Mouse (Mus musculus) limb, embryonic 13.5 days (tissue): Measurements from ENCODE around the gene Cubn. TPM values are rescaled to one million over a fixed set of nuclear protein-coding genes. Genes with fewer than 3 reads are reported as not detected.

Experiments
- ATAC-seq: fragments of 200-750 bp; cut with Nextera tagmentation; 2 replicates; pipeline ENCODE4 v1.8.0; 2017; ENCODE audit warnings: low read depth, moderate number of reproducible peaks, moderate TSS enrichment; ENCODE audit not compliant: low FRiP score
- H3K27ac ChIP-seq: fragments of 300-500 bp; sonication (generic); 2 replicates; pipeline ENCODE4 v1.5.1; 2015; ENCODE audit warnings: inconsistent platforms, mild to moderate bottlenecking, moderate library complexity
- H3K27me3 ChIP-seq: fragments of 300-500 bp; sonication (generic); 2 replicates; pipeline ENCODE4 v1.6.1; 2015; ENCODE audit warnings: mild to moderate bottlenecking, inconsistent platforms
- H3K36me3 ChIP-seq: fragments of 300-500 bp; sonication (generic); 2 replicates; pipeline ENCODE4 v1.6.1; 2015; ENCODE audit warnings: inconsistent platforms, mild to moderate bottlenecking, moderate library complexity
- H3K4me1 ChIP-seq: fragments of 300-500 bp; sonication (generic); 2 replicates; pipeline ENCODE4 v1.6.1; 2015; ENCODE audit warnings: inconsistent platforms
- H3K4me2 ChIP-seq: fragments of 300-500 bp; sonication (generic); replicated peaks from 2 replicates; pipeline ENCODE4 v1.6.1; 2015; ENCODE audit warnings: inconsistent platforms, mild to moderate bottlenecking, moderate library complexity
- H3K4me3 ChIP-seq: fragments of 300-500 bp; sonication (generic); 2 replicates; pipeline ENCODE4 v1.5.1; 2015; ENCODE audit warnings: moderate library complexity, mild to moderate bottlenecking, inconsistent platforms
- H3K9ac ChIP-seq: fragments of 300-500 bp; sonication (generic); 2 replicates; pipeline ENCODE4 v1.6.1; 2015; ENCODE audit warnings: mild to moderate bottlenecking, inconsistent platforms
- H3K9me3 ChIP-seq: fragments of 300-500 bp; sonication (generic); 2 replicates; pipeline ENCODE4 v1.6.1; 2016; ENCODE audit warnings: inconsistent platforms
- WGBS: fragments of 180-500 bp; shearing (Covaris S2); methylation state at CpG from one replicate; pipeline ENCODE4 v1.1.7; 2015; 5-methylcytosine and 5-hydroxymethylcytosine counted together
- polyA plus RNA-seq: library from polyadenylated mRNA; unstranded; fragments of >200 nt; fragmentation: Nextera tagmentation; extraction: Ambion mirVana; gene quantifications from 2 replicates; pipeline ENCODE4 v1.2.1, GENCODE M21; 2015

Gene Cubn
- polyA plus RNA-seq, 1 experiment from 2014 or later, result 0.19 TPM

DNA sequence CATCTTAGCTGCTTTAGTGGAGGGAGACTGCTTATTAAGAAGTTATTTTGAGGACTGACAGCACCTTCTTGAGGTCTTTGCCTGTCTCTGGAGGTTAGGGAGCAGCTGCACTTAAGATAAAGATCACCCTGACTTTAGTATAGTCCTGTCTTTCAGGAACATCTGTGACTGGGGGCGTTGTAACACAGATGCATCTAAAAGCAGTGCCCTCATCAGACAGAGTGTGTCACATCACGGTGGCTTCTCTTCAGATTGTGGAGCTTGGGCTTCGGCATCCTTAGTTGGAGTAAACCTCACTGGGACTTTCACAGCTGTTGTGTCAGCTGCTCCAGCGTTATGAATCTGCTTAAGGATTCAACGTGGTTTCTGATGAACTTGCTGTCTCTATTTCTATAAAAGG is 193.9 kb downstream of the Cubn start:
- Histone ChIP-seq H3K4me2 (no peak overlapping the region), H3K9ac (no peak overlapping the region), H3K4me1 (no peaks in the 10 kb centered on the region), H3K9me3 (no peaks in the 10 kb centered on the region), H3K27ac (no peak overlapping the region), H3K36me3 (no peaks in the 10 kb centered on the region), H3K4me3 (no peak overlapping the region), H3K27me3 (no peaks in the 10 kb centered on the region)
- ATAC-seq, result no peak; the same call in 1 of the 2 replicates
- 56% methylated on average over 5 of the region's 5 CpGs for WGBS

DNA sequence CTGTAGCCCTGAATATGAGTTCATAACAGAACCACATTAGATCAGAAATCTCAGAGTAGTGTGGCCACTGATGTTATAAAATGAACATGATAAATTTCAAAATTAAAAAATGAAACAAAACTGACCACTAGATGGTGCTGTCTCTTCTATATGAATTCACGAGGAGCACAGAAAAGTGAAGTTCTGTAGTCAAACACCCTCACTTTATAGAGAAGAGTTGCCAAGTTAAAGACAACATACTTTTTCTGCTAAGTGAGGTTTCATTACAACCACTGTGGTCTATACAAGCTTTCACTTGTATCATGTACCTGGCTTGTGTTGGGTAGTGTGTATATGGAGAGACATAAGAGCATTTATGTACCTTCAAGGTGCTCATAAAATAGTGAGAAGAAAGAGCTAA is 201.0 kb downstream of the Cubn start:
- Histone ChIP-seq H3K27me3 (no peaks in the 10 kb centered on the region), H3K27ac (no peak overlapping the region)

DNA sequence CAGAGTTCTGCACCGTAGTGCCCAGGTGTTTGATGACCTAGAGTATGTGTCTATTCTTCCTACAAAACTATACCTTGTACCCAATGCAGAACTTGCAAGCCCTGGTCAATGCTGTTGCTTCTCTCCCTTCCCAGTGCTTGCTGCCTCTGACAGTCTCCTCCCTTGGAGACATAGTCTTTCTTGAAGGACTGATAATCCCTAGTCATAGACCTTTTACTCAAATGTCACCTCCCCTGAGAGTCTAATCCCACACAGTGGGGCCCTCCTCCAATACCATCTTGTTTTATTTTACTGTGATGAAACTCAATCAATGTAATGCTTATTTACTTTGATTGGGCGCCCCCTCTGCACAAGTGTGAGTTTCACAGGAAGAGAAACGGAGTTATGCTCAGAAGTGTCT is 201.5 kb downstream of the Cubn start:
- Histone ChIP-seq H3K4me2 (no peak overlapping the region), H3K4me3 (no peak overlapping the region), H3K9me3 (no peaks in the 10 kb centered on the region), H3K4me1 (0 out of 2 replicates have a peak, but pooled peaks cover 2% of the 10 kb centered on the region), H3K27me3 (no peaks in the 10 kb centered on the region), H3K9ac (no peak overlapping the region), H3K36me3 (no peaks in the 10 kb centered on the region), H3K27ac (no peak overlapping the region)
- ATAC-seq, result no peak
- WGBS, result 72% methylated on average over 3 of the region's 3 CpGs

More for the DNA sequence above, 201.0 kb downstream of the Cubn start:
- Histone ChIP-seq H3K4me3 (no peak overlapping the region), H3K4me2 (no peak overlapping the region), H3K9ac (no peak overlapping the region), H3K4me1 (0 out of 2 replicates have a peak, but pooled peaks cover 2% of the 10 kb centered on the region), H3K9me3 (no peaks in the 10 kb centered on the region), H3K36me3 (no peaks in the 10 kb centered on the region)
- WGBS, result 5% methylated on average over 1 of the region's 1 CpGs
- ATAC-seq, result no peak

DNA sequence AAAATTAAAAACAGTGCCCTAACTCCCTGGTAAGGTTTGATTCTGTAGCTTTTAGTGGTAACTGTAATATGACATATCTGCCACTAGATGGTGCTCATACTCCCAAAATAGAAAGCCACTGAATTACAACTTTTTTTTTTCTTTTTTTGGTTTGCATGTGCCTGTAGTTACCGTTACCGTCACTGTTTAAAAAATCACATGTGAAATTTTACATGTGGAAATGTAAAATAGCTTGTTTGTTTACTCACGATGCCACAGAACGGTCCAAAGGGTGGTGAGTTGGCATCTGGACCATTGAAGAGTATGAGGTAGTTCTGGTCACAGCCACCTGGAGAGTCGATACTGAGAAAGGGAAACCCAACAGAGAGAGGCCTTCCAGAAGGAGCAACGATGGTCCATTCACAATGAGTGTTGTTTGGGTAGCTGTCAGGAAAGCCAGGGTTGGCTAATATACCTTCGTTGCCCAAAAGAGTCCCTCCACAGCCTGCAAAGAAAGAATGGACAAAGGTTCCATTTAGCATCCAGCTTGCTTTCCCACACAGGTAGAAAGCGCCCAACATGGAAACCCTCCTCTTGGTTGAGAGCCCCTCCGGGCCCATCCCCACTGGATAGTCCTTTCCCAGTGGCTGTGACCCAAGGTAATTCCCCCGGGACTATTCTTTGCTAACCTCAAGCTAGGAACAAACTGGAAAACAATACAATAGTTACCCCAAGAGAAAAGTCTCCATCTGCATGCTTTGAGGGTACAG is 213.3 kb downstream of the Cubn start:
- no peak; the same call in 1 of the 2 replicates for ATAC-seq
- Histone ChIP-seq H3K4me1 (0 out of 2 replicates have a peak, but pooled peaks cover 3% of the 10 kb centered on the region), H3K27ac (no peak overlapping the region), H3K4me2 (0 out of 2 replicates have a peak overlapping the region, but pooled peaks have one; percentile 15), H3K9ac (no peak overlapping the region), H3K4me3 (no peak overlapping the region), H3K36me3 (no peaks in the 10 kb centered on the region), H3K9me3 (no peaks in the 10 kb centered on the region), H3K27me3 (no peaks in the 10 kb centered on the region)
- WGBS, result 56% methylated on average over 10 of the region's 10 CpGs

DNA sequence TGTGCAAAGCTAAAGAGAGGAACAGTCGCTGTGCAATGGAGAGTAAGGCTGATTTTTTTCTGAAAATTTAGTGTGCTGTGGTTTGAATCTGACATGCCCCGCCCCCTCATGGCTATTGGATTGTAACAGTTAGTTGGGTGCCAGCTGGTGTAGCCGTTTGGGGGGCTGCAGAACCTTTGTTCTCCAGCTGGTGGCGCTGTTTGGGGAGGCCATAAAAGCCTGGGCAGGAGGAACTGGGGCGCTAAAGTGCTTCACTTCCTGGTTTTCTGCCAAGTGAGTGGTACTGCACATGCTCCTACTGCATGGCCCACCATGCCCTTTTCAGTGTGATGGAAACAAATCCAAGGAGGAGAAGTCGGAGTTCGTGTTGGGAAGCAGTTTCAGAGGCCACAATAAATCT is 215.7 kb downstream of the Cubn start:
- H3K4me1 ChIP-seq, result peaks cover 4% of the 10 kb centered on the region
- 56% methylated on average over 7 of the region's 7 CpGs for WGBS
- no peak overlapping the region for H3K9ac ChIP-seq
- no peak overlapping the region for H3K27ac ChIP-seq
- no peaks in the 10 kb centered on the region for H3K9me3 ChIP-seq
- no peak overlapping the region for H3K4me2 ChIP-seq
- H3K4me3 ChIP-seq, result no peak overlapping the region
- H3K36me3 ChIP-seq, result no peaks in the 10 kb centered on the region
- no peaks in the 10 kb centered on the region for H3K27me3 ChIP-seq
- ATAC-seq, result no peak

DNA sequence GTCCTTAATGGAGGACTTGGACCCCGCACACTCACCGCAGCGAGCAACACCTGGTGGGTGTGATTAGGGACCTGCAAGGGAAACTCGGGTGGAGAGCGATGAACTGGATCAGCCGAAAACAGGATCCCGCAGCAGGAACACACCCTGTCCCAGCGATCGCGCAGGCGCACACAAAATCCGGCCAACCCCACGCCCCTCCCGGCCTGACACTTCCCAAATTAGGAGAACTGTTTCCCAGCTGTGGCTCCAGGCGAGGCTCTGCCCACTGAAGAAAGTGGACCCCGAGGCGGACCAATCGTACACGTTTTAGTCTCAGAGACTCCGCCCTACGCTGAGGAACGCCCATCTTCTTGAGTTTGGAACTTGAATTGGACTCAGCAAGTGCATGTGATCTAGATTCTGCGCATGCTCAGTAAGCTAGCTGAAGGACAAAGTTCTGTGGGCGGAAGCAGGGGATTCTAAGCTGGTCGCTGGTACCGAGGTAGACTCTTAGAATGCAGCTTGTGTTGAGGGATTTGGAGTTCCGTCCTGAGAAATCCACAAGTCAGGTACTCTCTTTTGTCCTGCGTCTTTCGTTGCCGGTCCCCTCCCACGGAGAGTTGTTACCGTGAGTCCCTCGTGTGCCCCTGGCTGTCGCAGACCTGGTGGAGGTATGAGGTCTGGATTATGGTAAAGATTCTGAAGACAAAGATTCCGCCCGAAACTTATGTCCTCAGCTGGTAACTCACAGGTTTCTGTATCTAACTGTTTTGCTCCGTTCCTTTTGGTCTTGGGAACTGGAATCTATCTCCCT is 220.3 kb downstream of the Cubn start, which contains the start of gene Rsu1:
TSS of gene Rsu1 (minus strand) at position 251 of the 793 bp plus-strand sequence.
- peak; percentile 100 for ATAC-seq
- Histone ChIP-seq H3K4me1 (peaks cover 11% of the 10 kb centered on the region), H3K36me3 (0 out of 2 replicates have a peak, but pooled peaks cover 2% of the 10 kb centered on the region), H3K4me3 (peak within 1 kb of the TSS; percentile 63), H3K27me3 (no peaks in the 10 kb centered on the region), H3K27ac (peak within 1 kb of the TSS; percentile 15; the same call in 1 of the 2 replicates), H3K4me2 (peak within 1 kb of the TSS; percentile 81), H3K9ac (peak within 1 kb of the TSS; percentile 75), H3K9me3 (no peaks in the 10 kb centered on the region)
- under 1% methylated on average over 37 of the region's 37 CpGs for WGBS

DNA sequence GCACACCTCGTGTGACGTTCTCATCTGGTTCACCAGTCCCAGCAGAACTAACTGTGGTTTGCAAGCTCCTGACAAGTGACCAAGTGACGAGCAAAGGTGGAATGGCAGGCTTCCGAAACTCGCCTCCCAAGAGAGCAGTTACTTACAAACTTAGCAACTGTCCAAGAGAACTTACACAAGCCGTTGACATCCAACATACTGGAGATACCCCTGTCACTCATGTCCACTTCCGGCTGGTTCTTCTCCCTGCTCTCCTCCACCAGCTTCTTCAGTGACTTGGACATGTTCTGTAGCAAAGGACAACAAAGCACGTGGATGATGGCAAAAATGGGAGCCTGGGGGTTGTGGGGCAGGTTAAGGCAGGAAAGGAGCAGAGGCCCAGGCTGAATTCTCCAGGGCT is 220.9 kb downstream of the Cubn start:
- 46% methylated on average over 8 of the region's 8 CpGs for WGBS
- Histone ChIP-seq H3K27ac (peak overlapping the region; percentile 15; the same call in 1 of the 2 replicates), H3K4me1 (peaks cover 11% of the 10 kb centered on the region), H3K4me3 (peak overlapping the region; percentile 63), H3K9ac (peak overlapping the region; percentile 75), H3K27me3 (no peaks in the 10 kb centered on the region), H3K36me3 (0 out of 2 replicates have a peak, but pooled peaks cover 3% of the 10 kb centered on the region), H3K4me2 (peak overlapping the region; percentile 81), H3K9me3 (no peaks in the 10 kb centered on the region)
- ATAC-seq, result no peak

DNA sequence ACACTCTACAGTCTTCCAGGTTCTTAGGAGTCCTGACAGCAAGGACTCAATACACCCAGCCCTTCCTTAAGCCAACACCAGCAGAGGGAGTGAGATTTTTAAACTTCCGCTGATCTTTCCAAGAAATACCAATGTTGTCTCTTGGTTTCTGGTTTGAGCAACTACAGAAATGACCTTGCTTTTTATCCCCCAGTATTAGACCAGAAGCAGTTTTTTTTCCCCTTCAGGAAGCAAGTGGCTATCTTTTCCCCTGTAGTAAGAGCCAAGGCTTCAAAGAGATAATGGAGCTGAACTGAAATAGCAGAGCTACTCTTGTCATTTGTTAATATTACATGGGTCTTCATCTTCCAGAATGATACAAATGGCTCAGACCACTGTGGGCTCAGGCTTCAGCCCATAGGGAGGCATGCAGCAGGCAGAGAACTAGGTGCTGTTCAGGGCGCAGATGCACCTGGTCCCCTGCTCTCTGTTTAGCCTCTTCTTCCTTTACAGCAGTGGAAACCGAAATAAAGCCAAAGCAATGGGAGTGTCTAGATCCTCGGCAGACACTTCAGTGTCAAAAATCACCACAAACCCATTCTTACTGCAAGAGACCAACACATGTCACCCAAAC is 222.8 kb downstream of the Cubn start:
- no peaks in the 10 kb centered on the region for H3K27me3 ChIP-seq
- H3K27ac ChIP-seq, result no peak overlapping the region
- no peak for ATAC-seq
- H3K9me3 ChIP-seq, result no peaks in the 10 kb centered on the region
- no peak overlapping the region for H3K4me2 ChIP-seq
- 93% methylated on average over 4 of the region's 4 CpGs for WGBS
- H3K9ac ChIP-seq, result no peak overlapping the region
- peaks cover 11% of the 10 kb centered on the region for H3K4me1 ChIP-seq
- 0 out of 2 replicates have a peak, but pooled peaks cover 3% of the 10 kb centered on the region for H3K36me3 ChIP-seq
- H3K4me3 ChIP-seq, result no peak overlapping the region

DNA sequence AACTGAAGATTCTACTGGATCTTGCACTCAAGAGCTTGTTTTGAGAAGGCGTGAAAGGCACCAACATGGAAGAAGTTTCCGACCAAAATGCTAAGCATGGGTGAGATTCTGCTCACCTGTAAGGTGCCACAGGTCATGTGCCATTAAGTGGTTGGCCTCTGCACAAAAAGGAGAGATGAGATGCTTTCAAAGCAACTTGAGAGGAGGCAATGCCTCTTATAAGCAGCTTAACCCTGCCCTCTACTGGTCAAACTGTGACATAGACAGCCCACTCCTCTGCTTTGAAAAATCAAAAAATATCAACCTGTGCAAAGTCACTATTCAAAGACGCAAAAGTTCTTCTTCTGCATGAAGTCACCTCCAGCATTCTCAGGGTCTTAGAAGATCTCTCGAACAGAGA is 226.7 kb downstream of the Cubn start:
- WGBS, result 45% methylated on average over 4 of the region's 4 CpGs
- no peak overlapping the region for H3K27ac ChIP-seq
- H3K36me3 ChIP-seq, result peaks cover 3% of the 10 kb centered on the region; the same call in 1 of the 2 replicates
- no peak overlapping the region for H3K4me3 ChIP-seq
- H3K9ac ChIP-seq, result no peak overlapping the region
- H3K4me1 ChIP-seq, result 0 out of 2 replicates have a peak, but pooled peaks cover 4% of the 10 kb centered on the region
- ATAC-seq, result no peak
- H3K4me2 ChIP-seq, result no peak overlapping the region
- no peaks in the 10 kb centered on the region for H3K9me3 ChIP-seq
- H3K27me3 ChIP-seq, result no peaks in the 10 kb centered on the region

DNA sequence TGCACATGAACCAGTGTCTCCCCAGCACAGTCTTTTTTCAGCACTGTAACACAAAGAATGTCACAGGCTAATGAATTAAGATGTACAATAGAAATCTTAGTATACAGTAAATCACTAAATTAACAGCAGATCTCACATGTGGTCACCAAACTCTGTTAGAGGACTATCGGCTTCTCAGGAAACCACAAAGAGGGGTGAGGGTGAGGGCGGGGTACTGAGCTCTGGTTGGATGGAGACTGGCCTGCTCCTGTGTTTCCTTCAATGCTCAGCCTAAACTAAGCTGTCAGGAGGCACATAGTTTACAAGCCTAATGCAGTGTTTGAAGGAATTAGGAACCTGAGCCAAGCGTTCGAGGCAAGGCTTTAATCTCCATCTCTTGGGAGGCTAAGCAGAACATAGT is 228.5 kb downstream of the Cubn start:
- Histone ChIP-seq H3K9me3 (no peaks in the 10 kb centered on the region), H3K4me1 (0 out of 2 replicates have a peak, but pooled peaks cover 4% of the 10 kb centered on the region), H3K27ac (no peak overlapping the region), H3K27me3 (no peaks in the 10 kb centered on the region), H3K4me2 (no peak overlapping the region), H3K36me3 (peaks cover 3% of the 10 kb centered on the region; the same call in 1 of the 2 replicates), H3K9ac (no peak overlapping the region), H3K4me3 (no peak overlapping the region)
- ATAC-seq, result no peak
- 43% methylated on average over 4 of the region's 4 CpGs for WGBS

DNA sequence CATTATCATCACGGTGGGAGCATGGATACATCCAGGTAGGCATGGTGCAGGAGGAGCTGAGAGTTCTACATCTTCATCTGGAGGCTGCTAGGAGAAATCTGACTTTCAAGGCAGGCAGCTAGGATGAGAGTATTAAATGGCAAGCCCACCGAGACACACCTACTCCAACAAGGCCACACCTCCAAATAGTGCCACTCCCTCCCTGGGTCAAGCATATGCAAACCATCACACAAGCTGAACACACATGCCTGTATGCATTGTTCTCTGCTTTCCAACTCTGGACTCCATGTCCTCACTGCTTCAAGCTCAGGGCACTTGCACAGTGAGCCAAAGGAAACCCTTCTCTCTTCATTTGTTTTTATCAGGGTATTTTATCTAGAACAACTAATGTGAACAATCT is 233.0 kb downstream of the Cubn start:
- Histone ChIP-seq H3K9me3 (peaks cover 4% of the 10 kb centered on the region), H3K4me3 (no peak overlapping the region), H3K36me3 (peaks cover 21% of the 10 kb centered on the region), H3K4me2 (no peak overlapping the region), H3K27ac (no peak overlapping the region), H3K9ac (no peak overlapping the region), H3K4me1 (0 out of 2 replicates have a peak, but pooled peaks cover 4% of the 10 kb centered on the region), H3K27me3 (no peaks in the 10 kb centered on the region)
- WGBS, result 70% methylated on average over 2 of the region's 2 CpGs
- ATAC-seq, result no peak
